Mouse (Mus musculus): ENCODE results near the gene Dcps.

DNA sequence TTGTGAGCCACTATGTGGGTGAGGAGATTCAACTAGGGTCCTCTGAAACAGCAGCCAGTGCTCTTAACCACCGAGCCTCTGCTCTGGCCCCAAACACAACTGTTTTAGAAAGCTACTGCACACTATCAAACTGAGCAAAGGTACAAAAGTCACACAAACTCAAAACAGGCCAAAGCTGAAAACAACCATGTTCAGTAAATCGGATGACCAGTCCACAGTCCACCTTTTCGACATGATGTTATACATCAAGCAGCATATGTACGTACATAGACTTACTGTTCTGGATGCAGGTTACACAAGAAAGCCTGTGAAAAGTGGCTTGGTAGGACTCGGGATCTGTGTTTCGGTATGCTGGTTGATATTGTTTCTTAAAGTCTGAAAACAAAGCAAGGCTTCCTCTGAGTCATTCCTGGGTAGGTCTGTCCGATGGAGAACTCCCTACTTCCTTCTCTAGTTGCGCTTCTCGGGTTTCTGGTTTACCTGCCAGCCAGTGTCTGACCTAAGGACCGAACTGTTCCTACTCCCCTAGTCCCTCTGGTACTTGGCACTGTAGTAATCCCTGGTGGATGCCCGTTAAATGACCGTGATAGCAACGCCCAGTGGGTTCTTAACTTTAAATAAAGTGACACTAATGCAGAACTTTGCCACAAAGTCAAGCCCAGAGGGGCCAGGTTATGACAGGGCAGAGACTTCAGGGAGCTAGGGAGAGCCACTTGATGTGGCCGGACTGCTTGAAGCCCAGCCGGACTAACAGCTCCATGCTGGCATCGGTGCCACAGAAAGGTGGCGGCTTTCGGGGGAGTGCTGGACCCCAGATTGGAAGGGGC is 23.3 kb upstream of the Dcps start:
- TF ChIP-seq EP300 (optimal IDR thresholded peaks at IDR 0.05) (no peak), CTCF (IDR thresholded peaks at IDR 0.05; ENCODE audit: low read depth) (no peak)

Measured in stomach, postnatal 0 days (tissue).